Mouse (Mus musculus): ENCODE data around the gene Nectin1. TPM values are rescaled to one million over a fixed set of nuclear protein-coding genes. Genes with fewer than 3 reads are reported as not detected.

Nectin1 gene
- total RNA-seq (2021) = 23.6 and 25.7 TPM in 2 replicates
- long read RNA-seq, partial matches to known transcripts = 0 of 13 reads
- long read RNA-seq, other reads (novel, unspliced or antisense) = 13 of 13 reads

DNA sequence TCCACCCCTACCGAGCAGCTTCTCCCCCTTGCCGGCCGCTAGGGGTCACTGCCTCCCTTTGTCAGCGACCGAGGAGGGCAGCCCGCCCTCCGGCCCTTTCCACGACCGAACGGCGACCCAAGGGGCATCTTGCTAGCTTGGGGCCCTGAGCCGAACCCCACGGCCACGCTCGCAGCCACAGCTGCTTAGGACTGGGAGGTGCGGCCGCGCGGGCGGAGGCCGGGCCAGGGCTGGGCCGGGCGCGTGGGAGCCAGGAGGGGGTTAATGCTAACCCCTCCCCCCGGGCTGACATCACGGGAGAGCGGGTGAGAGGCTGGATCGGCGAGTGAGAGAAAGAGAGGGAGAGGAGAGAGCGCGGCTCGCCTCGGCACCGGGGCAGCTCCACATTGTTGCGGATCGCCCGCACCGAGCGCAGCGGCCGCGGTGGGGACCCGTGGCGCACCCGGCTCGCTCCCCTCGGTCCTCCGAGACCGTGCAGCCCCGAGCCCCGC lies at the start of gene Nectin1:
Gene Nectin1, plus strand, starts transcription at position 338 of the 491 bp plus-strand sequence.
- peak; percentile 91 for DNase-seq

- DNase-seq = peak; percentile 77
These were observed 45.6 kb upstream of the Nectin1 start for GRCm38 (mm10) chr9:43698080-43698712.

DNA sequence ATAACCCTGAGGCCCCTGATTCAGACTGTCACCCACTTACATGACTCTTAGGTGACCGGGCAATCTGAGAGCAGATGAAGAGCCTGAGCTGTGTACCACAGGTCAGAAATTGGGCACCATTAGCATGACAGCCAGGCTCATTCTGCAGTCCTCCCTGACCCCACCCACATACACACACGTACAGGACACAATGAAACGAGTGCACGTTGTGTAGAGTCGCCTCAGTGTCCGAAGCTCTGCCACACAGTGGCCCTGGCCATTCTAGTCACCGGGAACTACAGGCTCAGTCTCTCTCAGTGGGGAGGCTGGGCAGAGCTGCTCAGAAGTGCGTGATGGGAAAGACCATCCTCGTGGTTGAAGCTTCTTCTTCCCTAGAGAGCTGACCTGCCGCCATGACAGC lies 44.9 kb upstream of the Nectin1 start:
- DNase-seq = no peak

DNA sequence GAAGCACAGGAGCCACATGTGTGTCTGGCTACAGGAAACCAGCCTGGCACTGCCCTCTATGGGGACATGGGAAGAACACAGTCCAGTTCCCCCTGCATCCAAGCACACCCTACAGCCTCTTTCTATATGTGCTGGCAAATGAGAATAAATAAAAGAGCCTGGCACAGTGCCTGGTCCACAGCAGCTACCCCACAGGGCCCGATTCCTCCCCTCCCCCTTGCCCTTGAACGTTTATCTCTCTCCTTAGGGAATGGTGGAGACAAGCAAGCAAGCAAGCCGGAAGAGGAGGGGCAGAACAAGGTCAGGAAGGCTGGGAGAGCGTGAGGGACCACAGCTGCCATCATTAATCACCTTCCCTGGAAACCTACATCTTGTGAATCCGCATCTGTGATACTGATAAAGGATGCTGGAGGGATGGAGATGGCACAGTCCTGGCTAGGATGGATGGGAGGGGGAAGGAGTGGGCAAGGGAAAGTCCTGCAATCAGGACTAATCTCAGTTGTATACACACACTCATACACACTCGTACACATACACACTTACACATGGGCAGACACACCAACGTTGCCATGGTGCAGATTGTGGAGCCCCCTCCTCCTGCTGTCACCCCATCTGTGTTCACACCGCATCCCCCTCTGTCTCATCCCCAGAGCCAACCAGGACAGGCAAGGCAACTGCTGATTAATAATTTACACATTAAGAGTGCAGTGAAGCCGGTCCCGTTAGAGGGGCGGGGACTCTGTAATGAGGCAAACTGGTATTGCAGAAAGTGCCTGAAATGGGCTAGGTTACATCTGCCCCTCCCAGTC lies 44.2 kb upstream of the Nectin1 start:
- no peak for DNase-seq

DNA sequence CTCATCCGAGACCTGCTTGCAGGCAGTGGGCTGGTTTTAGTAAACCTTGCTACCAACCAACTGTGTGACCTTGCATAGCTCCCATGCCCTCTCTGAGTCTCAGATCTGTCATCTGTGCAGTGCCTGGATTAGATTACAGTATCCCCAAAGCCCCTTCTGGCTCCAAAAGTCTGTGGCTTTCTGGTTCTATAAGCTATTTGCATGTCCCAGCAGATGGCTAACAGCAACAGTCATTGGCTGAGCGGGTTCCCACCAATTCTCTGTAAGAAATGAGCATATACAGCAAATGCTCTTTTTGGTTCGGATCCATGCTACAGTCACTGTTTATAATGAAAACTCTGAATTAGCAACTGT lies 43.6 kb upstream of the Nectin1 start:
- no peak for DNase-seq

DNA sequence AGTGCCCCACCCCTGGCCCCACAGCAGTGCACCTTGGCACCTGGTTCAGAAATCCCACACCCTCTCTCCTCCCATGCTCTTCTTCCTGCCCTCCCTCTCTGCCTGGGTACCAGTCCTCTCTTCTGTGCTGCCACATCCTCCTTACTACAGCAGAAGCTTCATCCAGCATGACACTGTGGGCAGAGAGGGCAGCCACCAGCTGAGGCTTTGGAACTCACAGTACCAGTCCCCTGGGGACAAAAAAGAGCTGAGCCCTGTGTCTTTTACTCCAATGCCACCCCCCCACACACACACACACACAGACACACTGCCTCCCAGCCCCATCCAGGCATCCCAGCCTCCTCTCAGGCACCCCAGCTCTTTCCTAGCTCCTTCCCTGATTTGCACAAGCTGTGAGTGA lies 42.0 kb upstream of the Nectin1 start:
- DNase-seq = no peak

- no peak for DNase-seq
These were observed 36.2 kb upstream of the Nectin1 start for GRCm38 (mm10) chr9:43707571-43707970.

- DNase-seq = peak; percentile 55
These were observed 35.1 kb upstream of the Nectin1 start for GRCm38 (mm10) chr9:43708715-43709114.

DNA sequence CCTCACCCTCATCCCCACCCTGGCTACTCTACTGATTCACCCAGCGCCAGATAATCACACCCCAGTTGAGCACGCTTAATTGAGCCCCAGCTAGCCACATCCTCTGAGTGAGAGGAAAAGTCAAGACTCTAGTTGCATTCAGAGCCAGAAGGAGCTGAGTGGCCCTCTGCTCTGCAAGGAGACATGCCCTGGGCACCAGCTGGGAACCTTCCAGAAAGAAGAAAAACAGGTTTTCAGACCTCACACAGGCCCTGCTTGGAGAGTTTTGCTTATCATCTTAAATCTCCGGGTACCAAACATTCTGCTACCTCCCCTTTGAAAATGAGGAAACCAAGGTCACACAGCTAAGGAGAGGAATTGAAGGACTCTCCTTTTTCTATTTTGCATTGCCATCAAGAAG lies 30.4 kb upstream of the Nectin1 start:
- DNase-seq = no peak

DNA sequence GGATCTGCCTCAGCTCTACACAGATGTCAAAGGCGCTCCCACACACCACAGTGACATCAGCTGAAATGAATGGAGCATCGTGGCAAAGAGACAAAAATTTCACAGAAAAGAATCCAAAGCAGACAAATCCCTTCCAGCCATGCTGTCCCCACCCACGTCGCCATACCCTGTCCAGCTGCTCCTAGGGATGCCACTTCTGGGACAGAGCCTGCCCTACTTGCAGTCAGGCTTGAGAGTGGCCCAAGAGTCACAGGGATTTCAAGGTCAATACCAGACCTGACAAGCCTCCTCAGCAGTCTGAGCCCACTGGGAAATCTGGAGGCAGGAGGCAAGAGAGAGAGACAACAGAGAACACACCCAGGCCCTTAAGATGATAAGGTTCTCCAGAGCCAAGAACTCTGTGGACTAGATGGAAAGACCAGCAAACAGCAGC lies 24.4 kb upstream of the Nectin1 start:
- DNase-seq = no peak

DNA sequence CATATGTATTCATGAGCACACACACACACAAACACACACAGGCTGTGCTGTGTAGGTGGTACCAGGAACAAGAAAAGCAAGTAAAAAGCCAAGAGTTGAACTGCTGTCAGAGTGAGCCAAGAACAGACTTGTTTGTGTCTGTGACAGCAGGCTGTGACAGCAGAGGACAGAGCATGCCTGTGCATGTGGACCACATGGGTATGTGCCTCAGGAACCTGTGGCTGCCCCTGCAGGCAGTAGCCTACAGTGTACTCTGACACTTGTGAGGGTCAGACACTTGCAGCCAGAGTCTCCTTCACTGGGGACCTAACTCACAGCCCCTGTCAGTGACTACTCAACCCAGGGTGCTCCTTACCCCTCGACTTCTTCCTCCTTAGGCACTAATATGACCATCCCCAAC lies 23.7 kb upstream of the Nectin1 start:
- DNase-seq = no peak

- DNase-seq = no peak
These were observed 19.7 kb upstream of the Nectin1 start for GRCm38 (mm10) chr9:43724093-43724492.

GRCm38 (mm10) chr9:43729450-43730266 lies 14.1 kb upstream of the Nectin1 start:
- DNase-seq = no peak

- peak; percentile 75 for DNase-seq
These were observed 13.3 kb upstream of the Nectin1 start for GRCm38 (mm10) chr9:43730284-43731027.

GRCm38 (mm10) chr9:43731880-43732279 lies 11.9 kb upstream of the Nectin1 start:
- peak; percentile 69 for DNase-seq

DNA sequence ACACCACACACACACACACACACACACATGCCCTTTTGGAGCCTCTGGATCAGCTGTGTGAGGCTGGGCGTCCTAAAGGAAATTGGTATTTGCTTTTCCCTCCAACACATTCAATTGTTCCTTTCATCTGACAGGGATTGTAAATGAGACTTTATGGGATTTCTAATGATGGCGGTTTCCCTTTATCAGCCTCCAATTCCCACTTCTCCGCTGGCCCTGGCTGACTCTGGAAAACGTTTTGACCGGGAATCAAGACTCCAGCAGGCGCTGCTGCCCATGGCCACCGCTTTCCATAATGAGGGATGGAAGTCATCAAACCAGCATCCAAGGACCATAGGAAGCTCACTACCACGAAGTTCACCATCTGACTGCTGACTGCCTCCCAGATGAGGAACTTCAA lies 11.1 kb upstream of the Nectin1 start:
- DNase-seq = no peak

GRCm38 (mm10) chr9:43734952-43735351 lies 8.8 kb upstream of the Nectin1 start:
- no peak for DNase-seq

GRCm38 (mm10) chr9:43736046-43736730 lies 7.6 kb upstream of the Nectin1 start:
- DNase-seq = no peak

- DNase-seq = no peak
These were observed 6.5 kb upstream of the Nectin1 start for GRCm38 (mm10) chr9:43737331-43737730.

GRCm38 (mm10) chr9:43737871-43738292 lies 5.9 kb upstream of the Nectin1 start:
- no peak for DNase-seq

DNA sequence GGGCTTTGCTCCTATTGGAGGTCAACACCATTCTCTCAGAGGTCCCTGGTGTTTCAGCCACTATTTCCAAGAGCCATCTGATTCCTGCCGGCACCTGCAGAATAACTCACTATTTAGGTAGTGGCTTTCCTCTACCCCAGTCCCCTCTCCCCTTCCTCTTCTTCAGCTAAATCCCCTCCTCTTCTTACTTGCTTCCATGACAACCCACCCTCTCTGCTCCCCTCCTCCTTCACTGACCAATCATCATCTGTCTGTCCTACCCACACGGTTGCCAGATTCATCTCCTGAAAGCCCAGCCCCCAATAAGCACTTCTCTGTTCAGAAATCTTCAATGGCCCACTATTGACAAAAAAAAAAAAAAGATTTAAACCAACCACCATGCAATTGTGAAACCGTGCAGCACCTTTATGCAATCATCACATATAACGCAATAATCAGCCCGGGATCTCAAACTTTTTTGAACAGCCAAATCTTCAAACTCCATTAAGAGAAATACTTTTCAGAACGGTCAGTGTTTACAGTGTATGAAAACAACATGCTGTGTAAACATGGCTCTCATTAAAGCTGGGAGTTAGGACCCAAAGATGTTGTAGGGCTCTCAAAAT lies 5.2 kb upstream of the Nectin1 start:
- DNase-seq = no peak

Measured in adrenal gland, postnatal 25 days (tissue).